Mouse (Mus musculus) MEL (cell line): ENCODE measurements at regions not wholly inside any gene's neighbourhood (a gene's known extent, or its start where the extent isn't known, plus 50 kb on each side); places are given as distances from the start of the nearest gene placed in this dataset.
A peak's percentile ranks its signal among the peaks of the same experiment; 100 is the strongest.

ENCODE experiments used
- DNase-seq: peaks from one replicate; pipeline ENCODE4 v3.0.0; 2011; ENCODE audit warnings: low read depth, low spot score
- H3K27ac ChIP-seq: 2 replicates; pipeline ENCODE4 v1.5.1; 2012; ENCODE audit warnings: low read depth, mild to moderate bottlenecking, control low read depth, low read length, moderate library complexity; ENCODE audit not compliant: control insufficient read depth
- H3K27me3 ChIP-seq, 2 experiments: fragments of 150-350 bp in 1 of 2; sonication (generic) in 1 of 2; 2 replicates each; pipeline ENCODE4 v1.6.1; 2012; ENCODE audit warnings: low read length in 2 of 2, mild to moderate bottlenecking in 2 of 2, improper control_type of control experiment in 1 of 2, moderate library complexity in 1 of 2; ENCODE audit not compliant: insufficient read depth in 2 of 2, control insufficient read depth in 1 of 2
- H3K36me3 ChIP-seq, 2 experiments: 2 replicates each; pipeline ENCODE4 v1.6.1; 2012 to 2014; ENCODE audit warnings: low read length in 2 of 2, improper control_type of control experiment in 1 of 2, inconsistent platforms in 1 of 2, mild to moderate bottlenecking in 1 of 2; ENCODE audit not compliant: insufficient read depth in 2 of 2, control insufficient read depth in 1 of 2
- H3K4me1 ChIP-seq, 2 experiments: fragments of 150-350 bp in 1 of 2; sonication (generic) in 1 of 2; 2 replicates each; pipeline ENCODE4 v1.6.1; 2012; ENCODE audit warnings: low read length in 2 of 2, improper control_type of control experiment in 1 of 2, mild to moderate bottlenecking in 1 of 2; ENCODE audit not compliant: insufficient read depth in 2 of 2, control insufficient read depth in 1 of 2
- H3K4me3 ChIP-seq, 2 experiments: fragments of 150-350 bp in 1 of 2; sonication (generic) in 1 of 2; 2 replicates each; pipeline ENCODE4 v1.5.1; 2012; ENCODE audit warnings: low read depth in 2 of 2, low read length in 2 of 2, mild to moderate bottlenecking in 2 of 2, moderate library complexity in 2 of 2, control low read depth in 1 of 2, improper control_type of control experiment in 1 of 2; ENCODE audit not compliant: control insufficient read depth in 1 of 2, insufficient read depth in 1 of 2
- H3K79me2 ChIP-seq: 2 replicates; pipeline ENCODE4 v1.6.1; 2012; ENCODE audit warnings: mild to moderate bottlenecking, low read length, moderate library complexity; ENCODE audit not compliant: control insufficient read depth, poor library complexity, insufficient read depth
- H3K9ac ChIP-seq: 2 replicates; pipeline ENCODE4 v1.6.1; 2012; ENCODE audit warnings: low read depth, mild to moderate bottlenecking, control low read depth, low read length, moderate library complexity; ENCODE audit not compliant: control insufficient read depth, poor library complexity, severe bottlenecking
- H3K9me3 ChIP-seq: fragments of 150-350 bp; sonication (generic); replicated peaks from 2 replicates; pipeline ENCODE4 v1.6.1; 2012; ENCODE audit warnings: mild to moderate bottlenecking, low read length, improper control_type of control experiment, moderate library complexity; ENCODE audit not compliant: insufficient read depth
- BHLHE40 ChIP-seq: IDR thresholded peaks from 2 replicates; pipeline ENCODE4 v1.6.1; 2012; ENCODE audit warnings: low read depth, mild to moderate bottlenecking, inconsistent platforms, low read length, improper control_type of control experiment, borderline replicate concordance
- E2F4 ChIP-seq: IDR thresholded peaks from 2 replicates; pipeline ENCODE4 v1.6.1; 2011; ENCODE audit warnings: low read depth, low read length, improper control_type of control experiment, borderline replicate concordance
- EP300 ChIP-seq, 2 experiments: IDR thresholded peaks; 2 replicates each; pipeline ENCODE4 v1.6.1; 2011; ENCODE audit warnings: improper control_type of control experiment in 2 of 2, low read length in 2 of 2, low read depth in 1 of 2, mild to moderate bottlenecking in 1 of 2
- ETS1 ChIP-seq: IDR thresholded peaks from 2 replicates; pipeline ENCODE4 v1.6.1; 2012; ENCODE audit warnings: low read depth, mild to moderate bottlenecking, inconsistent platforms, low read length, improper control_type of control experiment, moderate library complexity
- GABPA ChIP-seq: IDR thresholded peaks from 2 replicates; pipeline ENCODE4 v1.6.1; 2012; ENCODE audit warnings: low read depth, mild to moderate bottlenecking, inconsistent platforms, low read length, improper control_type of control experiment, moderate library complexity
- GATA1 ChIP-seq: IDR thresholded peaks from 2 replicates; pipeline ENCODE4 v1.6.1; 2011; ENCODE audit warnings: low read depth, low read length, improper control_type of control experiment
- HCFC1 ChIP-seq: IDR thresholded peaks from 2 replicates; pipeline ENCODE4 v1.6.1; 2012; ENCODE audit warnings: low read depth, mild to moderate bottlenecking, inconsistent platforms, low read length, improper control_type of control experiment, moderate library complexity
- JUND ChIP-seq: IDR thresholded peaks from 2 replicates; pipeline ENCODE4 v1.6.1; 2011; ENCODE audit warnings: low read depth, mild to moderate bottlenecking, improper control_type of control experiment, low read length
- MAX ChIP-seq: IDR thresholded peaks from 2 replicates; pipeline ENCODE4 v1.6.1; 2011; ENCODE audit warnings: low read length, improper control_type of control experiment
- MYB ChIP-seq: IDR thresholded peaks from 2 replicates; pipeline ENCODE4 v1.6.1; 2011; ENCODE audit warnings: mild to moderate bottlenecking, low read depth, low read length, improper control_type of control experiment
- MYC ChIP-seq: IDR thresholded peaks from 2 replicates; pipeline ENCODE4 v1.6.1; 2011; ENCODE audit warnings: low read depth, mild to moderate bottlenecking, low read length, improper control_type of control experiment, moderate library complexity
- NRF1 ChIP-seq: IDR thresholded peaks from 2 replicates; pipeline ENCODE4 v1.6.1; 2014; ENCODE audit warnings: low read depth, mild to moderate bottlenecking, inconsistent platforms, low read length, improper control_type of control experiment, moderate library complexity; ENCODE audit not compliant: poor library complexity, insufficient read depth, severe bottlenecking
- POLR2A ChIP-seq, 2 experiments: IDR thresholded peaks; 2 replicates each; pipeline ENCODE4 v1.6.1; 2011 to 2012; ENCODE audit warnings: low read length in 2 of 2, mild to moderate bottlenecking in 2 of 2, control low read depth in 1 of 2, improper control_type of control experiment in 1 of 2, low read depth in 1 of 2, moderate library complexity in 1 of 2; ENCODE audit not compliant: control insufficient read depth in 1 of 2, insufficient read depth in 1 of 2, poor library complexity in 1 of 2
- RAD21 ChIP-seq: IDR thresholded peaks from 2 replicates; pipeline ENCODE4 v1.6.1; 2011; ENCODE audit warnings: mild to moderate bottlenecking, low read depth, low read length, improper control_type of control experiment
- RCOR1 ChIP-seq: IDR thresholded peaks from 2 replicates; pipeline ENCODE4 v1.6.1; 2012; ENCODE audit warnings: low read depth, mild to moderate bottlenecking, inconsistent platforms, low read length, improper control_type of control experiment
- SMC3 ChIP-seq: IDR thresholded peaks from 2 replicates; pipeline ENCODE4 v1.6.1; 2011; ENCODE audit warnings: low read depth, low read length, improper control_type of control experiment
- TAL1 ChIP-seq: IDR thresholded peaks from 2 replicates; pipeline ENCODE4 v1.6.1; 2012; ENCODE audit warnings: mild to moderate bottlenecking, inconsistent platforms, low read length, moderate library complexity, mixed read lengths
- TBP ChIP-seq: IDR thresholded peaks from 2 replicates; pipeline ENCODE4 v1.8.0; 2011; ENCODE audit warnings: low read depth, low read length, improper control_type of control experiment
- TCF12 ChIP-seq: IDR thresholded peaks from 2 replicates; pipeline ENCODE4 v1.6.1; 2014; ENCODE audit warnings: low read depth, mild to moderate bottlenecking, inconsistent platforms, low read length, improper control_type of control experiment, moderate library complexity
- UBTF ChIP-seq: IDR thresholded peaks from 2 replicates; pipeline ENCODE4 v1.6.1; 2012; ENCODE audit warnings: low read depth, mild to moderate bottlenecking, inconsistent platforms, low read length, improper control_type of control experiment, moderate library complexity, borderline replicate concordance; ENCODE audit not compliant: insufficient read depth
- USF2 ChIP-seq, 2 experiments: IDR thresholded peaks; 2 replicates each; pipeline ENCODE4 v1.6.1; 2011 to 2012; ENCODE audit warnings: improper control_type of control experiment in 2 of 2, low read length in 2 of 2, borderline replicate concordance in 1 of 2, inconsistent platforms in 1 of 2, low read depth in 1 of 2, mild to moderate bottlenecking in 1 of 2; ENCODE audit not compliant: insufficient read depth in 1 of 2
- ZKSCAN1 ChIP-seq: IDR thresholded peaks from 2 replicates; pipeline ENCODE4 v1.6.1; 2012; ENCODE audit warnings: low read depth, mild to moderate bottlenecking, inconsistent platforms, low read length, improper control_type of control experiment, moderate library complexity

DNA sequence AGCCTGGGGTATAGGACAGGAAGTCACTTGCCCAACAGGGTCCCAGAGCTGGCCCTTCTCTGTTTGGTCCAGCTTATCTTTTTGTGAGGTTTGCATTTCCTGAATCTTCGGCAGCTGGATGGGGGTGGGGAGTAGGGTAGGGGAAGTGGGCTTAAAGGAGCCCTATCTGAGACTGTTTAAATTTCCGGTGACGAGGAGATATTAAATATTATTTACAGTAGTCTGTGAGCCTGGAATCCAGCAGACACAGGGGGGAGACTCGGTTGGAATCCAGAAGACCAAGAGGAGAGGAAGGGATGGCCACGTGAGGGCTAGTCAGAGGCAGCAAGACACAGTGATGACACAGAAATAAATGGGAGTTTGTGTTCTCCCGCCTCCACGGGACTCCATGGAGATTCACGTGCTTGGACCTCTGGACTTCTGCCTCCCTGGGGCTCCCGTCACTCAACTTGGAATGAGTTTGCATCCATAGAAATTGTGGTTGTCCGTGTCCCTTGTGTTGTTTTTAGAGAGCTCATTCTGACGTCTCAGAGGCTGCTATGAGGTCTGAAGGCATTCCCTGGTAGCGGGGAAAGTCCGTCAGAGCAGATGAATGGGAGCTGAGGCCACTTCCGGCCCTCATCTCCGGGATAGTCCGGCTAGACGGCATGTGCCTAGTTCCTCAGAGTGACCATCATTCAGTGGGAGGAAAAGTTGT is 73.2 kb upstream of the Mrps10 start (continued):
- TF ChIP-seq MAX, result peak; percentile 44
- no peak for TF ChIP-seq NRF1
- peak; percentile 69 for TF ChIP-seq HCFC1
- TF ChIP-seq, all 39 proteins: peak for 24

DNA sequence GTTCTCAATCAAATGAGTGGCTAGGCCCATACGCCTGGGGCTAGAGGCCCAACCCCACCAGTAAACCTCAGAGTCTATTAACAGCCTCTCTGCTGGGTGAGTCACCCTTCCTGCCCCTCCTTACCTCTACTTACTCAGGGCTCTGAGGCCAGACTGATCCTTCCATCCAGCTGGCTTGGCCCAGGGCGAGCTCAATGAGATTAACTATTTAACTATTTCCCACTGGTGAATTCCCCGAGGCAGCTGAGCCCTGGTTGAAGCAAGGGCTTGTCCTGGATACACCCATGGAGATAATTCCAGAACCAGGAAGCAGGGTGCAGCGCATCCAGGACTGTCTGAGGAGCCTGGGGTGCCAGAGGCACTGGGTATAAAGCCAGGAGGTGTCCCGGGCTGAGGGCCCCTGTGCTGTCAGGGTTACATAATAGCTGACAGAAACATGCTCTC is 74.6 kb upstream of the Mrps10 start:
- H3K9me3 ChIP-seq, result no peaks in the 10 kb centered on the region
- no peak overlapping the region for H3K9ac ChIP-seq
- no peak for TF ChIP-seq RAD21
- peak; percentile 13; the same call in 1 of the 2 replicates for TF ChIP-seq BHLHE40
- TF ChIP-seq MYC, result no peak
- peak; percentile 70 for TF ChIP-seq ETS1
- peak; percentile 86 for TF ChIP-seq TBP
- no peak for TF ChIP-seq UBTF
- no peak for TF ChIP-seq ZKSCAN1
- no peak for TF ChIP-seq MYB
- no peak for TF ChIP-seq USF2 (IDR thresholded peaks at IDR 0.05; ENCODE audit: borderline replicate concordance in 1 of 2, insufficient read depth in 1 of 2, low read depth in 1 of 2, low read length in 2 of 2)
- TF ChIP-seq EP300 (IDR thresholded peaks at IDR 0.05; ENCODE audit: low read depth in 1 of 2, low read length in 2 of 2), result peak; percentile 37 to 70; a peak in 2 of 4 replicates
- TF ChIP-seq HCFC1, result no peak
- no peak for TF ChIP-seq E2F4
- TF ChIP-seq POLR2A (IDR thresholded peaks at IDR 0.05; ENCODE audit: control insufficient read depth in 1 of 2, insufficient read depth in 1 of 2, low read depth in 1 of 2, low read length in 2 of 2, poor library complexity in 1 of 2), result peak in 1 of 2 experiments; percentile 30; a peak in 1 of 4 replicates
- TF ChIP-seq SMC3, result no peak
- TF ChIP-seq GATA1, result peak; percentile 32; the same call in 1 of the 2 replicates
- TF ChIP-seq RCOR1, result peak; percentile 37; the same call in 1 of the 2 replicates
- peak; percentile 27; the same call in 1 of the 2 replicates for TF ChIP-seq TCF12
- TF ChIP-seq JUND, result peak; percentile 76; the same call in 1 of the 2 replicates
- TF ChIP-seq TAL1, result 0 out of 2 replicates have a peak, but pooled peaks have one; percentile 13
- TF ChIP-seq GABPA, result no peak
- TF ChIP-seq, all 39 proteins: peak for 10
- DNase-seq, result peak; percentile 83
- H3K4me1 ChIP-seq, result peaks cover 20 to 47% of the 10 kb centered on the region in 2 experiments
- H3K27me3 ChIP-seq, result no peaks in the 10 kb centered on the region
- H3K36me3 ChIP-seq, result peaks cover 0 to 38% of the 10 kb centered on the region in 2 experiments; a peak in 2 of 4 replicates
- no peak overlapping the region for H3K4me3 ChIP-seq
- peaks cover 3% of the 10 kb centered on the region; the same call in 1 of the 2 replicates for H3K79me2 ChIP-seq
- H3K27ac ChIP-seq, result peak overlapping the region; percentile 89
